Mouse (Mus musculus) midbrain, embryonic 11.5 days (tissue): ENCODE results near the gene Lef1. TPM values are rescaled to one million over a fixed set of nuclear protein-coding genes. Genes with fewer than 3 reads are reported as not detected.

Experiments used
- ATAC-seq: fragments of 200-750 bp; cut with Nextera tagmentation; 2 replicates; pipeline ENCODE4 v1.8.0; 2017; ENCODE audit warnings: moderate TSS enrichment, moderate library complexity; ENCODE audit not compliant: low FRiP score
- DNase-seq: peaks from one replicate; pipeline ENCODE4 v3.0.0; 2015; ENCODE audit warnings: low spot score; ENCODE audit errors: missing footprints
- H3K27ac ChIP-seq: fragments of 300-500 bp; sonication (generic); 2 replicates; pipeline ENCODE4 v1.5.1; 2014; ENCODE audit warnings: low read depth, low read length
- H3K27me3 ChIP-seq: fragments of 300-500 bp; sonication (generic); 2 replicates; pipeline ENCODE4 v1.6.1; 2014; ENCODE audit warnings: mild to moderate bottlenecking, low read length, moderate library complexity, mixed read lengths; ENCODE audit not compliant: control insufficient read depth, insufficient read depth
- H3K36me3 ChIP-seq: fragments of 300-500 bp; sonication (generic); 2 replicates; pipeline ENCODE4 v1.6.1; 2014; ENCODE audit warnings: mild to moderate bottlenecking, low read length, moderate library complexity, mixed read lengths; ENCODE audit not compliant: control insufficient read depth, insufficient read depth
- H3K4me1 ChIP-seq: fragments of 300-500 bp; sonication (generic); 2 replicates; pipeline ENCODE4 v1.6.1; 2014; ENCODE audit warnings: low read length; ENCODE audit not compliant: control insufficient read depth, insufficient read depth
- H3K4me2 ChIP-seq: fragments of 300-500 bp; sonication (generic); 2 replicates; pipeline ENCODE4 v1.6.1; 2014; ENCODE audit warnings: mild to moderate bottlenecking, moderate library complexity
- H3K4me3 ChIP-seq: fragments of 300-500 bp; sonication (generic); 2 replicates; pipeline ENCODE4 v1.5.1; 2014; ENCODE audit warnings: low read depth, low read length
- H3K9ac ChIP-seq: fragments of 300-500 bp; sonication (generic); 2 replicates; pipeline ENCODE4 v1.6.1; 2014; ENCODE audit warnings: low read length
- H3K9me3 ChIP-seq: fragments of 300-500 bp; sonication (generic); 2 replicates; pipeline ENCODE4 v1.6.1; 2016; ENCODE audit warnings: low read length; ENCODE audit not compliant: control insufficient read depth
- WGBS: fragments of 180-500 bp; shearing (Covaris S2); extraction: QIAGEN DNeasy Blood & Tissue Kit; methylation state at CpG from one replicate; pipeline ENCODE4 v1.1.7; 2014; 5-methylcytosine and 5-hydroxymethylcytosine counted together
- polyA plus RNA-seq: library from polyadenylated mRNA; unstranded; fragments of >200 nt; fragmentation: Nextera tagmentation; extraction: Ambion mirVana; gene quantifications from 2 replicates; pipeline ENCODE4 v1.2.1, GENCODE M21; 2014

The Lef1 gene
- polyA plus RNA-seq, 1 experiment from 2014 or later: 66.9 TPM

DNA sequence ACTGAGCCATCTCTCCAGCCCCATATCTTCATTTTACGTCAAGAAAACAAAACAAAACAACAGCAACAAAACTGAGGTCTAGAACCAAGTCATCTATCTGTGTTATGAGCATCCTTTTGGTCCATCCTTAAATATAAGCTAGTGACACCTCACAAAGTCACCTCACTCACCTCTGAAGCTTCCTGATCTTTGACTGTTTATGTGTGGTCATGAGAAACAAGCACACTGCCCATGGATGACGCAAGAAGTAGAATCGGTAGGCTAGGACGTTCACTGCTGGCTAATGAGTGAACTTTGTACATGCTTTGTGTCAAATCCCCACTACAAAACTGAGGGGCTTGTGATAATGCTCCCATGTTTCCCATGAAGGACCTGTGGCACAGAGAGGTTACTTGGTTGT lies 16.2 kb downstream of the Lef1 start:
- no peak overlapping the region for H3K9ac ChIP-seq
- H3K4me3 ChIP-seq: no peak overlapping the region
- H3K4me2 ChIP-seq: no peak overlapping the region
- H3K27me3 ChIP-seq: no peaks in the 10 kb centered on the region
- H3K27ac ChIP-seq: no peak overlapping the region
- ATAC-seq: no peak
- no peaks in the 10 kb centered on the region; the same call in 1 of the 2 replicates for H3K36me3 ChIP-seq
- no peaks in the 10 kb centered on the region for H3K4me1 ChIP-seq
- WGBS: 98% methylated on average over 4 of the region's 4 CpGs
- no peak for DNase-seq
- no peaks in the 10 kb centered on the region for H3K9me3 ChIP-seq

DNA sequence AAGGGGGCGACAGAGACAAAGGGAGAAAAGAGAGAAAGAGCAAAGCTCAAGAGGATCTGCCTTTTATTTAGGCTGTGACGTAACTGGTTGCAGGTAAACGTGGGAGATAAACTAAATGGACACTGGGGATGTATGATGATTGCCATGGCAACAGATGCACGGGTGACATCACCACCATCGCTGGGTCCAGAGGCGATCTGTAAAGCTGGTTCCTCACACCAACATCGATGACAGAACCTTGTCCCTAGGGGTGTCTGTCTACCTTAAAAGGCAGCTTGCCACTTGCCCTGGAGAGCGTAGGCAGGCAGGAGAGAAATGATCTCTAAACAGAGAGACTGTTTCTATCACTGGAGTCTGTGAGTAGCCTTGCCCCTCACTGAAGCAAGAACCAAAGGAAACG lies 23.7 kb downstream of the Lef1 start:
- Histone ChIP-seq H3K9ac (no peak overlapping the region), H3K9me3 (no peaks in the 10 kb centered on the region), H3K4me3 (no peak overlapping the region), H3K36me3 (no peaks in the 10 kb centered on the region), H3K27ac (no peak overlapping the region), H3K4me1 (peaks cover 44% of the 10 kb centered on the region), H3K27me3 (no peaks in the 10 kb centered on the region), H3K4me2 (no peak overlapping the region)
- no peak for DNase-seq
- WGBS: 65% methylated on average over 9 of the region's 9 CpGs
- no peak for ATAC-seq

DNA sequence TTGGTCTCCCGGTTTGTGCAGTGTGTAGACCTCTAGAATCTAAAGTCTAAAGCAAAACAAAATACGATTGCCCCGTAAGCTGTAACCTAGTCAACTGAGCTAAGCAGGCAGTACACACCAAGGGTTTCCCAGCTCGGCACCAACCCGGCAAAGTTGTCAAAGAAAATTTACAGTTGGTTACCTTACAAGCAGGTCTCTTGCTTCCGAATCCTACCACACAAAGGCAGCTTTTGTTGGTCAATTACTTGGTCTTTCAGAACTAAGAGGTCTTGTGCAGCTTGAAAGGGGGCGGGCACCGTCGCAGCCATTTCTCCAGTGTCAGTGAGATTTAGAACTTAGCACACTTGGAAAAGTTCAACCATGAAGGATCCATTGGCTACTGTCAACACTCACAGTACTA lies 25.2 kb downstream of the Lef1 start:
- Histone ChIP-seq H3K36me3 (no peaks in the 10 kb centered on the region), H3K4me2 (no peak overlapping the region), H3K9me3 (no peaks in the 10 kb centered on the region), H3K9ac (no peak overlapping the region), H3K27ac (no peak overlapping the region), H3K4me1 (peaks cover 49% of the 10 kb centered on the region), H3K4me3 (no peak overlapping the region), H3K27me3 (no peaks in the 10 kb centered on the region)
- DNase-seq (peak; percentile 90), ATAC-seq (no peak)
- WGBS: 34% methylated on average over 9 of the region's 9 CpGs

DNA sequence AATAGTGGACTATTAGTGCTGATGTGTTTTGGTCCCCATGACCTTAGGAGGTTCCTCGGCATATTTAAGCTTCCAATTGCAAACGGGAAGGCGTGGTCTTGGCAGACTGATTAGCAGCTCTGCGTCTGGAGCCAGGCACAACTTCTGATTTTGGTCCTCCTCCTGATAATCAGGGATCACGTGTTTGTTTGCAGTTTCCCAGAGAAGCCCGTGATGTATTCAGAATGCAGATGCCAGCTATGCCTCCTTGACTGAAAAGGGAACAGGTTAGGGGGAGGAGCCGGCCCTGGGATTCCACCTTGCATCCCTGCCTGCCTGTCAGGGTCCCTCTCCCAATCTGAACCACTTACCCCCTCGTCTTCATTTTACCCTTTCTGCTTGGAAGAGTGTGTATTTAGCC lies 26.2 kb downstream of the Lef1 start:
- no peak overlapping the region for H3K9ac ChIP-seq
- no peaks in the 10 kb centered on the region for H3K9me3 ChIP-seq
- peak overlapping the region; percentile 36 for H3K4me2 ChIP-seq
- no peaks in the 10 kb centered on the region for H3K36me3 ChIP-seq
- peak overlapping the region; percentile 27; the same call in 1 of the 2 replicates for H3K27ac ChIP-seq
- H3K27me3 ChIP-seq: no peaks in the 10 kb centered on the region
- ATAC-seq: peak; percentile 18
- no peak for DNase-seq
- H3K4me1 ChIP-seq: peaks cover 49% of the 10 kb centered on the region
- 7% methylated on average over 8 of the region's 8 CpGs for WGBS
- peak overlapping the region; percentile 11 for H3K4me3 ChIP-seq

DNA sequence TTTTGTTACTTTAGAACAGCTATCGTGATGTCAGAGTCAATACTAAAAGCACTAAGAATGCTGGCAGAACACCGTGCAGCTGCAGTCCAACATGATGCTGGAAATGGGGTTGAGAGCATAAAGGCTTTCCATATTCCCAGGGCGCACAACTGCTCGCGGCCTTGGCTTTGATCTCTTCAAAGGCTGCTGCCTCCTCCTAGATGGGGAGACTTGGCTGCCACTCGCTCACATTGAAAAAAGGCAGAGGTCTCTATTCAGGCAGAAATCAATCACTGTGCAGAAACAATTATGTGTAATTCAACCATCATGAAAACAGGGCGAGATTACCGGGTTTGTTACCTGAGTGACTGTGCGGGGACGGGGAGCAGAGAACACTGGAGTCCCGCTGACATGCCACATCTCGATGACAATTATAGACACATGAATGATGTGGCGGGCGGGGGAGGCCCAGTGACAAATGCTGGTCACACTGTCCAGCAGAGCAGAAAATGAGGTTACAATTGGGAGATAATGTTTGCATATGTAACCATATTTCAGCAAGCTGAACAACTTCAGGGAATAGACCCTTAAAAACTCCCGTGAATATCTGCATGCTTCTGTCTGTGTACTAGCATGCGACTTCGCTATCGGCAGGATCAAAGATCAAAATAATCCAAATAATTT lies 27.0 kb downstream of the Lef1 start:
- H3K27me3 ChIP-seq: no peaks in the 10 kb centered on the region
- peak overlapping the region; percentile 36 for H3K4me2 ChIP-seq
- H3K4me1 ChIP-seq: peaks cover 49% of the 10 kb centered on the region
- H3K36me3 ChIP-seq: no peaks in the 10 kb centered on the region
- peak overlapping the region; percentile 27; the same call in 1 of the 2 replicates for H3K27ac ChIP-seq
- no peak overlapping the region for H3K9ac ChIP-seq
- H3K9me3 ChIP-seq: no peaks in the 10 kb centered on the region
- H3K4me3 ChIP-seq: no peak overlapping the region
- 18% methylated on average over 18 of the region's 18 CpGs for WGBS
- peak; percentile 78 for ATAC-seq
- peak; percentile 92 for DNase-seq

DNA sequence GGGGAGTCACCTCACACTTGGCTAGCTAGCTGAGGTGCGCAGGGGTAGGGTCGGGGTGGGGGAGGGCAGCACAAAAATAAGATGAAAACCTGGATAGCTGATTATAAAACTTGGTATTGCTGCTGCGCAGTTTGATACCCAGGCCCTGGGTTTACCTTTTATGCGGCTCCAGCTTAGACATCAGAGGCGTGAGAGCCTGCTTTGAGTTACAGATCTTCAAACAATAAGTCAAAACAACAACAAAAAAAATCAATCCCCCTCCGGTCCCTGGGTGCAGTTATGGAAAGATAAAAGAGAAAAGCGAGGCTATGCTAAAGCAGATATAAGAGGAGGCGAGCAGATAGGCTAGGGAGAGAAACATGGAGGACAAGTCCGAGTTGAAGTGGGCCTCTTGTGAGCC lies 28.0 kb downstream of the Lef1 start:
- no peaks in the 10 kb centered on the region for H3K9me3 ChIP-seq
- no peaks in the 10 kb centered on the region for H3K36me3 ChIP-seq
- H3K9ac ChIP-seq: no peak overlapping the region
- peaks cover 49% of the 10 kb centered on the region for H3K4me1 ChIP-seq
- no peak overlapping the region for H3K4me3 ChIP-seq
- ATAC-seq (no peak), DNase-seq (no peak)
- no peaks in the 10 kb centered on the region for H3K27me3 ChIP-seq
- no peak overlapping the region for H3K27ac ChIP-seq
- no peak overlapping the region for H3K4me2 ChIP-seq
- 59% methylated on average over 9 of the region's 9 CpGs for WGBS

DNA sequence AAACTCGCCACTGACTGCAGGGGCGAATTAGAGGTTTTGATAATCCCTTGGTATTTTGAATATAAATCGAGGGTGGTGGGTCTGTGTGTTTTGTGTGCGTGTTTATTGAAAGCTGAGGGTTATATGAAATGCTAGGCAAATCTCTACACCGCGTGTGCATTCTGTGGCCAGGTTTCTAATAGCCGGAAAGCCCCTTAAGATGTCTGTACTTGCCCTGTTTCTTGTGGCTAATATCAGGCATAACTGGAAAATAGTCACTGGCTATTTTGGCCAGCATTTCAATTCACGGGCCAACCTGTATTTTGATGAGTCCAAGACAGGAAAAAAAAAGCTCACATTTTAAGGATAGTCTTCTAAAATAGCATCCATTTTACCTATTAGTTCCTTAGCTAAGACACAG lies 28.5 kb downstream of the Lef1 start:
- Histone ChIP-seq H3K4me3 (no peak overlapping the region), H3K4me1 (peaks cover 49% of the 10 kb centered on the region), H3K4me2 (no peak overlapping the region), H3K9ac (no peak overlapping the region), H3K36me3 (no peaks in the 10 kb centered on the region), H3K9me3 (no peaks in the 10 kb centered on the region), H3K27ac (no peak overlapping the region), H3K27me3 (no peaks in the 10 kb centered on the region)
- DNase-seq: no peak
- 63% methylated on average over 8 of the region's 8 CpGs for WGBS
- no peak for ATAC-seq

DNA sequence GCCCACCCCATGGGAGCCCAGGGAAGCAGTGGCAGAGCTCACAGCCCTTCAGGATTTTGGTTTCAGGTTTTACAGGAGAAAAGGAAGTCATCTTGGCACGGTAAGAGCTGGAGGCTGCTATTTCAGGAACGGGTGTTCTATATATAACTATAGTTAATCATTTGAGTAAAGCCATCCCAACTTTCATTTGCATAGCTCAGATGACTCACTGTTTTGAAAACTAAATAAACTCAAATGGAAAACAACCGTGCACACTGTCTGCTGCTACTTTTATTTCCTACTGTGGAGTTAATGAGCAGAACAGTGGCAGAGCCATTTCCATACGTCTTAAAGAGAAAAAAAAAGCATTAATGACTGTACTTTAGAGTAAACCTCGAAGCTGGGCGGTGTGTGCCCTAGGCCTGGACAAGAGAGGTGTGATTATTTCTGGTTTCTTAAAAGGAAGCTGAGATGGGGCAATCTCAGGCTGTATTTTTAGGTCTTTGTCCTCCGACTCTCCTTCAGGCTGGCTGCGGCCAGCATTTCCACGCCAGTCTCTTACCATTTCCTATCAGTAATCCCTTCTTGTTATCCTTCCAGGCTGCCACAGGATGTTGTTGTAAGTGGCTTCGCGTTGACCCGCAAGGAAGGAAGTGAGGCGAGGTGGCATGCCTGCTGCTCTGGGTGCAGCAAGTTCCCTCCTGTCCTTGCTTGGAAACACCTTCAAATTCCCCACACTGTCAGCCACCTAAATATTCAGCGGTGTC lies 29.2 kb downstream of the Lef1 start:
- ATAC-seq: no peak
- H3K4me1 ChIP-seq: peaks cover 48% of the 10 kb centered on the region
- H3K36me3 ChIP-seq: no peaks in the 10 kb centered on the region
- no peak overlapping the region for H3K27ac ChIP-seq
- H3K4me2 ChIP-seq: no peak overlapping the region
- no peaks in the 10 kb centered on the region for H3K9me3 ChIP-seq
- H3K4me3 ChIP-seq: no peak overlapping the region
- no peak for DNase-seq
- H3K27me3 ChIP-seq: no peaks in the 10 kb centered on the region
- H3K9ac ChIP-seq: no peak overlapping the region
- WGBS: 66% methylated on average over 14 of the region's 14 CpGs

DNA sequence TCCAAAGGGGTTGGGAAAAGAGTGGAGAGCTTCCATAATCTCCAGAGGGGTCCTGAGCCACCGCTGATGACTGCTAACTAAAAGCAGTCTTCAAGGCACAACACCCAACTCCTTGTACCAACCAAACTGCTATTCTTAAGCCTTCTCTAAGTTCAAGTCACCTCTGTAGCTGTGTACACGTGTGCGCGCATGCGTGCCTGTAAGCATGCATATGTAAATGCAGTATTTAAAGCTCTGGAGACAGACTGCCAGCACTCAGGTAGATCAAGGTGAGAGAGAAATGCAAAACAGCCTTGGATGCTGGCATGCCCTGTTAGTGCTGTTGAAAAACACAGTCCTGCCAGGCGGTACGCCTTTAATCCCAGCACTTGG lies 29.8 kb downstream of the Lef1 start:
- no peak overlapping the region for H3K4me3 ChIP-seq
- WGBS: 92% methylated on average over 7 of the region's 7 CpGs
- no peaks in the 10 kb centered on the region for H3K27me3 ChIP-seq
- no peak overlapping the region for H3K27ac ChIP-seq
- H3K9me3 ChIP-seq: no peaks in the 10 kb centered on the region
- H3K4me2 ChIP-seq: no peak overlapping the region
- H3K4me1 ChIP-seq: peaks cover 44% of the 10 kb centered on the region
- ATAC-seq (no peak), DNase-seq (no peak)
- H3K36me3 ChIP-seq: no peaks in the 10 kb centered on the region
- no peak overlapping the region for H3K9ac ChIP-seq
